Mouse (Mus musculus) midbrain, embryonic 10.5 days (tissue): ENCODE data around the gene Iqub. TPM values are rescaled to one million over a fixed set of nuclear protein-coding genes. Genes with fewer than 3 reads are reported as not detected.

ENCODE experiments used
- DNase-seq: peaks from one replicate; pipeline ENCODE4 v3.0.0-alpha.2; 2017; ENCODE audit warnings: low spot score
- H3K27ac ChIP-seq: fragments of 300-500 bp; sonication (generic); replicated peaks from 2 replicates; pipeline ENCODE4 v1.5.1; 2016; ENCODE audit warnings: mild to moderate bottlenecking
- H3K27me3 ChIP-seq: fragments of 300-500 bp; sonication (generic); 2 replicates; pipeline ENCODE4 v1.6.1; 2016; ENCODE audit warnings: low read depth, mild to moderate bottlenecking; ENCODE audit not compliant: poor library complexity, severe bottlenecking
- H3K36me3 ChIP-seq: fragments of 300-500 bp; sonication (generic); 2 replicates; pipeline ENCODE4 v1.6.1; 2016; ENCODE audit warnings: mild to moderate bottlenecking, moderate library complexity
- H3K4me1 ChIP-seq: fragments of 300-500 bp; sonication (generic); 2 replicates; pipeline ENCODE4 v1.6.1; 2016
- H3K4me3 ChIP-seq: fragments of 300-500 bp; sonication (generic); 2 replicates; pipeline ENCODE4 v1.5.1; 2016; ENCODE audit warnings: mild to moderate bottlenecking, moderate library complexity
- H3K9me3 ChIP-seq: fragments of 300-500 bp; sonication (generic); replicated peaks from 2 replicates; pipeline ENCODE4 v1.6.1; 2016; ENCODE audit warnings: mild to moderate bottlenecking
- WGBS: fragments of 180-500 bp; shearing (Covaris S2); methylation state at CpG from one replicate; pipeline ENCODE4 v1.1.7; 2016; 5-methylcytosine and 5-hydroxymethylcytosine counted together
- polyA plus RNA-seq: library from polyadenylated mRNA; unstranded; fragments of >200 nt; fragmentation: Nextera tagmentation; extraction: Ambion mirVana; gene quantifications from 2 replicates; pipeline ENCODE4 v1.2.1, GENCODE M21; 2016

Gene Iqub
- polyA plus RNA-seq, 1 experiment from 2014 or later: 0.07 TPM

GRCm38 (mm10) chr6:24451026-24451821 lies 63.6 kb downstream of the Iqub start:
- H3K36me3 ChIP-seq: no peaks in the 10 kb centered on the region
- no peak overlapping the region for H3K4me3 ChIP-seq
- H3K27me3 ChIP-seq: no peaks in the 10 kb centered on the region
- H3K27ac ChIP-seq: no peak overlapping the region
- 0 out of 2 replicates have a peak, but pooled peaks cover 3% of the 10 kb centered on the region for H3K9me3 ChIP-seq
- 84% methylated on average over 22 of the region's 22 CpGs for WGBS
- DNase-seq: no peak
- no peaks in the 10 kb centered on the region for H3K4me1 ChIP-seq

GRCm38 (mm10) chr6:24450241-24450640 lies 64.6 kb downstream of the Iqub start:
- H3K27ac ChIP-seq: no peak overlapping the region
- no peaks in the 10 kb centered on the region for H3K4me1 ChIP-seq
- H3K4me3 ChIP-seq: no peak overlapping the region
- no peak for DNase-seq
- WGBS: 88% methylated on average over 6 of the region's 6 CpGs
- 0 out of 2 replicates have a peak, but pooled peaks cover 3% of the 10 kb centered on the region for H3K9me3 ChIP-seq
- H3K36me3 ChIP-seq: no peaks in the 10 kb centered on the region
- no peaks in the 10 kb centered on the region for H3K27me3 ChIP-seq

- no peak for DNase-seq
- no peaks in the 10 kb centered on the region for H3K36me3 ChIP-seq
- no peaks in the 10 kb centered on the region for H3K27me3 ChIP-seq
- 90% methylated on average over 11 of the region's 11 CpGs for WGBS
- H3K4me1 ChIP-seq: no peaks in the 10 kb centered on the region
- no peak overlapping the region for H3K27ac ChIP-seq
- H3K4me3 ChIP-seq: no peak overlapping the region
- no peaks in the 10 kb centered on the region for H3K9me3 ChIP-seq
Observed at GRCm38 (mm10) chr6:24416056-24416455, 98.8 kb downstream of the Iqub start.

- Histone ChIP-seq H3K4me3 (no peak overlapping the region), H3K27ac (no peak overlapping the region), H3K9me3 (no peaks in the 10 kb centered on the region), H3K36me3 (no peaks in the 10 kb centered on the region), H3K27me3 (no peaks in the 10 kb centered on the region), H3K4me1 (no peaks in the 10 kb centered on the region)
- no peak for DNase-seq
- WGBS: 84% methylated on average over 1 of the region's 1 CpGs
Observed at GRCm38 (mm10) chr6:24415500-24415899, 99.4 kb downstream of the Iqub start.

- no peak for DNase-seq
- 92% methylated on average over 11 of the region's 11 CpGs for WGBS
- H3K4me3 ChIP-seq: no peak overlapping the region
- no peaks in the 10 kb centered on the region for H3K9me3 ChIP-seq
- H3K27me3 ChIP-seq: no peaks in the 10 kb centered on the region
- H3K4me1 ChIP-seq: no peaks in the 10 kb centered on the region
- no peak overlapping the region for H3K27ac ChIP-seq
- H3K36me3 ChIP-seq: no peaks in the 10 kb centered on the region
Observed at GRCm38 (mm10) chr6:24408573-24409427, 106.1 kb downstream of the Iqub start.

- Histone ChIP-seq H3K27me3 (no peaks in the 10 kb centered on the region), H3K9me3 (no peaks in the 10 kb centered on the region), H3K4me1 (no peaks in the 10 kb centered on the region), H3K4me3 (no peak overlapping the region), H3K27ac (no peak overlapping the region), H3K36me3 (no peaks in the 10 kb centered on the region)
- no peak for DNase-seq
- WGBS: 74% methylated on average over 3 of the region's 3 CpGs
Observed at GRCm38 (mm10) chr6:24407743-24408142, 107.1 kb downstream of the Iqub start.

- Histone ChIP-seq H3K27ac (no peak overlapping the region), H3K27me3 (no peaks in the 10 kb centered on the region), H3K4me1 (no peaks in the 10 kb centered on the region), H3K9me3 (no peaks in the 10 kb centered on the region), H3K4me3 (no peak overlapping the region), H3K36me3 (no peaks in the 10 kb centered on the region)
- no peak for DNase-seq
- WGBS: 87% methylated on average over 4 of the region's 4 CpGs
Observed at GRCm38 (mm10) chr6:24397237-24397647, 117.6 kb downstream of the Iqub start.

Other genes with a start within 250 kb of the Iqub start
- gene Ndufa5, start 12.9 kb upstream of the Iqub start, polyA plus RNA-seq: 247 and 264 TPM in 2 replicates
- not detected in 2 replicates for gene Asb15, start 13.1 kb upstream of the Iqub start, polyA plus RNA-seq
- gene Lmod2, start 82.7 kb upstream of the Iqub start, polyA plus RNA-seq: 0.15 TPM in 1 of 2 replicates, not detected in the other
- gene Wasl, start 149.9 kb upstream of the Iqub start, polyA plus RNA-seq: 60.9 and 62.0 TPM in 2 replicates
- gene Hyal6, start 218.2 kb upstream of the Iqub start, polyA plus RNA-seq: not detected in 2 replicates
- gene Hyal4, start 233.3 kb upstream of the Iqub start, polyA plus RNA-seq: not detected in 2 replicates